Mouse (Mus musculus) cerebellum, adult 2 months (tissue): ENCODE data around the gene Arap2. TPM values are rescaled to one million over a fixed set of nuclear protein-coding genes. Genes with fewer than 3 reads are reported as not detected.

Experiments
- DNase-seq, 2 experiments: peaks; one replicate each; pipeline ENCODE4 v3.0.0; 2021
- H3K27ac ChIP-seq: fragments of 200-500 bp; 2 replicates; pipeline ENCODE4 v1.5.1; 2012; ENCODE audit warnings: low read length, control low read depth, inconsistent platforms; ENCODE audit not compliant: insufficient read depth
- H3K27me3 ChIP-seq: fragments of 200-500 bp; 2 replicates; pipeline ENCODE4 v1.6.1; 2012; ENCODE audit warnings: inconsistent platforms, mild to moderate bottlenecking, low read length, moderate library complexity; ENCODE audit not compliant: control insufficient read depth, insufficient read depth
- H3K4me1 ChIP-seq: fragments of 200-500 bp; 2 replicates; pipeline ENCODE4 v1.6.1; 2011; ENCODE audit warnings: low read length; ENCODE audit not compliant: control insufficient read depth, insufficient read depth
- H3K4me3 ChIP-seq: fragments of 200-500 bp; replicated peaks from 2 replicates; pipeline ENCODE3; 2011; ENCODE audit warnings: mild to moderate bottlenecking, low read depth, low read length, control low read depth; ENCODE audit not compliant: insufficient read depth
- CTCF ChIP-seq: fragments of 200-500 bp; IDR thresholded peaks from 2 replicates; pipeline ENCODE4 v1.5.1; 2011; ENCODE audit warnings: low read depth, mild to moderate bottlenecking, control low read depth, low read length, moderate library complexity, borderline replicate concordance; ENCODE audit not compliant: insufficient read depth
- POLR2A ChIP-seq: fragments of 200-500 bp; IDR thresholded peaks from 2 replicates; pipeline ENCODE4 v1.6.1; 2011; ENCODE audit warnings: low read length, control low read depth, borderline replicate concordance; ENCODE audit not compliant: insufficient read depth
- WGBS: fragments of 180-500 bp; shearing (Covaris S2); methylation state at CpG from one replicate; pipeline ENCODE4 v1.1.7; 2018; 5-methylcytosine and 5-hydroxymethylcytosine counted together
- polyA plus RNA-seq: library from polyadenylated mRNA; depleted of rRNA; stranded (reverse); fragments of >200 nt; gene quantifications from 2 replicates; pipeline ENCODE4 v1.2.3, GENCODE M21; 2012; rRNA removed

The Arap2 gene
- 28.0 and 29.1 TPM in 2 replicates for polyA plus RNA-seq

DNA sequence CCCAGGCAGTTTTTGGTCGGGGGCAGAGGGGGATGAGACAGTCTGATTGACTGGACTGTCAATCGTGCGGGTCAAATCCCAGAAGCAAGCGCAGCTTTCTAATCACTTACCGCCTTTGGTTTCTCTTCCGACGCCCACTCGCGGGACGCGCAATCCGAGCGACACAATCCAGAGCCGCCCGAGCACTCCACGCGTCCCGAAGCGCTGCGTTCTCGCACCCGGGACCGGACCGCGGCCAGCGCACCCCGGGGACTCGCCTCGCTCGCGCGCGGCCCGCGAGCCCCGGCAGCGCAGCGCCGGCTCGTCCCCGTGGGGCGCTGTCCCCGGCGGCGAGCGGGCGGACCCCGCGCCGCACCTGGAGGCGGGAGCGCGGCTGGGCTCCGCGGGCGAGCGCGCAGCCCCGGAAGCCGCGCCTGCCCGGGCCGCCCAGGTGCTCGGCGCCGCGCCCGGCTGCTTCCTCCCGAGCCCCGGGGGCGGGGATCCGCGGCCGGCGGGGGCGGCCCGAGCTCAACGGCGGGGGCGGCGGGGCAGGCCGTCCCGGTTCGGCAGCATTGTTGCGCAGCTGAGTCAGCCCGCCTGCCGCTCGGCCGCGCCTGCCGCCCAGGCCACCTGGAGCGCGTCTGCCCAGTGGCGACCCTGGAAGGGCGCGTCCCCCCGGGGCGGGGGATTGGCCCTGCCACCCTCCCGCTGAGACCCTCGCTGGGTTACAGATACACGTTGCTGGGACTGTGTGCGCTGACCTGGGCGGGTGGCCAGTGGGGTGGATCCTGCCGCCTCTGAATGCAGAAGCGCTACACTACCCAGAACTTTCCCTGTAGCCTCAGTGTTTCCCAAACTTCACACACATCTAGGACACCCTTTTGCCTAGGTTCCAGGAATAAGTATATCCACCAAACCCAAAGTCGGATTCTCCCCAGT, at the start of gene Arap2:
Arap2 (minus strand) TSS at position 376 of the 918 bp plus-strand sequence.
- peak; percentile 39 to 47 for DNase-seq
- Histone ChIP-seq H3K27ac (peak within 1 kb of the TSS; percentile 47; the same call in 1 of the 2 replicates), H3K4me1 (no peaks in the 10 kb centered on the region), H3K4me3 (peak within 1 kb of the TSS; percentile 66), H3K27me3 (no peaks in the 10 kb centered on the region)
- TF ChIP-seq CTCF, result no peak
- TF ChIP-seq POLR2A, result no peak
- under 1% methylated on average over 98 of the region's 106 CpGs for WGBS

DNA sequence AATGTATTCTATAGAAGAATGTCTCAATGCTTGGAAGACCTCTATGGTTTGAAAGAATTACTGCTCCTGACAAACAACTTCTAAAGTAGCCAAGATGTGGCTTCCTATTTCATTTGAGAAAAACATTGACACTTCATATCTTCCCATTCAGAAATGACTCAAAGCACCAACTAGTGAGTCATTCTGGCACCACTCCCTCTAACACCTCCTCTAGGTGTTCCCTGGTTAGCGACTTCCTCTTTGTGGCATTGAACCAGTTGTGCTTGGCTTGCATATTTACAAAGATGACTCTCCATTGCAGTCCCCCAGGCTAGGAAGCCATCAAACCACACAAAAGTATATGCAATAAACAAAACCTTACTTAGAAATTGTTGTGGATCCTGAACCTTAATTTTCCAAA, 49.8 kb upstream of the Arap2 start:
- Histone ChIP-seq H3K27ac (no peak overlapping the region), H3K27me3 (no peaks in the 10 kb centered on the region), H3K4me3 (no peak overlapping the region), H3K4me1 (no peaks in the 10 kb centered on the region)
- WGBS, result 86% methylated on average over 1 of the region's 1 CpGs
- DNase-seq, result no peak
- no peak for TF ChIP-seq CTCF
- no peak for TF ChIP-seq POLR2A

DNA sequence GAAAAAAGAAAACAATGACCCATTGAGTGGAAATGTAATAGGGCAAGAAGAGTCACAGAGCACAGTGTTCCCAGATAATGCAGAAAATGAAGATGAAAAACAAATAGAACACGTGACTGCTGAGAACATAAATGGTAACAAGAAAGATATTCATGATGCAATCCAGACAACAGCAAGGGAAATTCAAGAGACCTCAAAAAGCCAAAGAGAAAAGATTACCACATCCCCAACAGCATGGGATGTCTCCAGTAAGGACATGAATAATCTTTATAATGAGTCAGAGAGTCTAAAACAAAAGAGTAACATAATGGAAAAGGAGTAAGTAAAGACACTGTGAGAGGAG, 48.1 kb upstream of the Arap2 start:
- 59% methylated on average over 1 of the region's 1 CpGs for WGBS
- H3K4me1 ChIP-seq, result no peaks in the 10 kb centered on the region
- DNase-seq, result no peak
- H3K4me3 ChIP-seq, result no peak overlapping the region
- TF ChIP-seq POLR2A, result no peak
- no peak for TF ChIP-seq CTCF
- H3K27me3 ChIP-seq, result no peaks in the 10 kb centered on the region
- H3K27ac ChIP-seq, result no peak overlapping the region

DNA sequence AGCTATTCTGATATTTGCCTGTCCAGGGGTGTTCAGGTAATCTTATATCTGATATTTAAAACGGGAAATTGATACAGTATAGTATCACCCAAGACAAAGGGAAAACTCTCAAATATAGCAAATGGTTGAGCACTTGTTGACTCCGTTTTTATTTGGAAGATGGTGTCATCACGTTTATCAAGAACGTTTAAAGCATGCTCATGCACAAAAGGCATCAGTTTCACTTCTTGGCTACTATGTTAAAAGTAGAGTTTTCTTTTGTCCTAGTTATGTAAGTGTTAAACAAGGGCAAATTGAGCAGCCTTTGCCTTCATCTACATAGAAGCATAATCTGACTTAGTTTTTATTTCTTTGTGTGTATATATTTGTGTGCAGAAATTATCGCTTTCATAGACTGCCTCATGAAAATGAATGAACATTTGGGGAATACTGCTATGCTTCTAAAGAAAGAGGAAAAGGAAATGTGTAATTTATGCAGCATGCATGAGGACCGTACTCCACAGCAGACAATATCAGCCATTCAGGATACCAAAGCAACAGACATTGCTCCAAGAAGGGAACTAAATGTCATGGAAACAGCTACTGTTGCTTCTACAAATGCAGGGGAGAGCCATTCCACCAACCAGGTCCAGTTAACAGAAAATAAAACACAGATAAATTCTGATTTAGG, 47.6 kb upstream of the Arap2 start, which contains the start of gene Dthd1:
Dthd1 (plus strand) TSS at position 422 of the 670 bp plus-strand sequence.
- H3K27ac ChIP-seq, result no peak within 1 kb of the TSS
- no peaks in the 10 kb centered on the region for H3K27me3 ChIP-seq
- no peaks in the 10 kb centered on the region for H3K4me1 ChIP-seq
- peak in 1 of 2 experiments; percentile 3 for DNase-seq
- WGBS, result 61% methylated on average over 6 of the region's 6 CpGs
- TF ChIP-seq POLR2A (no peak), CTCF (no peak)
- no peak within 1 kb of the TSS for H3K4me3 ChIP-seq

DNA sequence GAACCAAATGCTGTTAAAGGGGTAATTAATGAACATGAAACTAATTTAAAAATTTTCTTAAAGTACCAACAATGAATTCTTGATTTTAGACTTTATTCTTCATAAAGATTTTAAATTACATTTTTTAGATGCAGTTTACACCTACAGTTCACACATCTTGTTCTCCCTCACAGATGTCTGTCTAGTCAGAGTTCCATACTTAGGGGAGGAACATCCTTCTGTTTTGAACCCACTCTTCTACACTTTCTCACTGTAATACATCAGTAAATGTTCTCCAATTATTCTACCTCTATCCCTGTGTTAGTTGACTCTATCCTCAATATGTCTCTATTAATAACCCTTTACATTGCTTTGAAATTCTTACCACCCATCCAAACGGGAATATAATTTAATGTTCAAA, 26.8 kb upstream of the Arap2 start:
- Histone ChIP-seq H3K27ac (no peak overlapping the region), H3K27me3 (no peaks in the 10 kb centered on the region), H3K4me1 (no peaks in the 10 kb centered on the region), H3K4me3 (no peak overlapping the region)
- WGBS, result 87% methylated on average over 1 of the region's 1 CpGs
- TF ChIP-seq CTCF (no peak), POLR2A (no peak)
- DNase-seq, result no peak

DNA sequence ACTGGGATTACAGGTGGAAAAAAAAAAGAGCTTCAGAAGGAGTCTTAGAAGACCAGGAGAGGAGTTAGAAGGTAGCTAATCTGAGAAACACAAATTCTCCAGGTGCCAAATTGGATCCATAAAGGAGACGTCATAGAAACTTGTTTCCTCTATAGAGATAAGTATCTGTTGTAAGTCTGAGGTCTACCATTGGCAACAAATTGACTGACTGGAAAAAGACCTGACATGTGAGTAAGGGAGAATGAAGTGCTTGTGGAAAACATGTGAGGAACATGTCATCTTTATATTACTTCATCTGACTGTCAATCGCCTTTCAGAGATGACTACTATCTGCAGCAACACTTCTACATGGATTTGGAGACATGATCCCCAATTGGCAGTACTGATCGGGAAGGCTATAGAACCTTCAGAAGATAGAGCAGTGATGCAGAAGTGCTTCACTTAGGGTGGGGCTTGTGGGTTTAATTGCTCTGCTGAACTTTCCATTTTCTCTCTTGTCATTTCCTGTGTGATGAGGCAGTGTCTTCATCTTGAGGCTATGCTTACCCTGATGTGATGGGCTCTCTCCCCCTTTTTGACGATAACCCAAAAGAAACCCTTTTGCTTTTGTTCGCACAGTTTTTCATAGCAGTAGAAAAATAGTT, 25.1 kb upstream of the Arap2 start:
- 97% methylated on average over 5 of the region's 5 CpGs for WGBS
- H3K27me3 ChIP-seq, result no peaks in the 10 kb centered on the region
- H3K4me1 ChIP-seq, result no peaks in the 10 kb centered on the region
- no peak overlapping the region for H3K27ac ChIP-seq
- H3K4me3 ChIP-seq, result no peak overlapping the region
- DNase-seq, result no peak
- no peak for TF ChIP-seq CTCF
- TF ChIP-seq POLR2A, result no peak

DNA sequence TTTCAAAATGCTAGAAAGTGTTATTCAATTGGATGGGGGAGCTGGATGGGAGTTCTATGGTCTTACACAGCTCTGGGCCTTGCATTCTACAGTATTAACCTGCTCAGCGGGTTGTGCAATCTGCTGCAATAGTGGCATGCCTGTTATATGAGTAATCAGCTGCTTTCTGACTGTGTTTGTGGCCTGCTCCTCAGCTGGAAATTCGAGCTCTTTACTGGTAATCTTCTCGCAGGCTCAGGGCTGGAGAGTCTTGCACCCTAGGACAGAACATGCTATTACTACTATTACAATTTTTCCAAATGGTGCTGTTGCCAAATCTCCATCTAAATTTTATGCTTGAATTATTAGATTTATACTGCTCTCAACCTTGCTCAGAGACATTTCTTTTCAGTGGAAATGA, 20.9 kb upstream of the Arap2 start:
- Histone ChIP-seq H3K4me3 (no peak overlapping the region), H3K4me1 (no peaks in the 10 kb centered on the region), H3K27ac (no peak overlapping the region), H3K27me3 (no peaks in the 10 kb centered on the region)
- 90% methylated on average over 3 of the region's 3 CpGs for WGBS
- no peak for DNase-seq
- TF ChIP-seq CTCF (no peak), POLR2A (no peak)
